Mouse (Mus musculus) liver, adult 2 months (tissue): Measurements from ENCODE around the gene Syt8.

Experiments used
- CTCF ChIP-seq: fragments of 200-500 bp; IDR thresholded peaks from 2 replicates; pipeline ENCODE4 v1.5.1; 2011; ENCODE audit warnings: low read depth, low read length, control low read depth
- POLR2A ChIP-seq: fragments of 200-500 bp; IDR thresholded peaks from 2 replicates; pipeline ENCODE4 v1.6.1; 2011; ENCODE audit warnings: low read length, control low read depth; ENCODE audit not compliant: insufficient read depth; ENCODE audit errors: extremely low read depth

GRCm38 (mm10) chr7:142479886-142480285, 45.2 kb downstream of the Syt8 start:
- TF ChIP-seq POLR2A (no peak), CTCF (no peak)
